Mouse (Mus musculus) megakaryocyte, adult 5-6 weeks (primary cell): Measurements from ENCODE around the gene Meis2. TPM values are rescaled to one million over a fixed set of nuclear protein-coding genes. Genes with fewer than 3 reads are reported as not detected.

Experiments used
- ATAC-seq: 2 replicates; pipeline ENCODE4 v1.8.0; 2016; ENCODE audit warnings: mild to moderate bottlenecking, inconsistent platforms; ENCODE audit not compliant: poor library complexity, severe bottlenecking
- total RNA-seq, 2 experiments: library from RNA; stranded (forward) in 1 of 2; stranded (reverse) in 1 of 2; fragments of 153-499, 151-499 nt in 1 of 2; fragments of 221-1000, 200-1000 nt in 1 of 2; gene quantifications; 2 replicates each; pipeline versions ENCODE4 v1.2.3 to v1.2.4; 2015 to 2017

Gene Meis2
- total RNA-seq, 2 experiments from 2014 or later = not detected

GRCm38 (mm10) chr2:116068901-116069300 lies 3.3 kb upstream of the Meis2 start:
- no peak for ATAC-seq

GRCm38 (mm10) chr2:116068461-116068860 lies 2.8 kb upstream of the Meis2 start:
- ATAC-seq = no peak

DNA sequence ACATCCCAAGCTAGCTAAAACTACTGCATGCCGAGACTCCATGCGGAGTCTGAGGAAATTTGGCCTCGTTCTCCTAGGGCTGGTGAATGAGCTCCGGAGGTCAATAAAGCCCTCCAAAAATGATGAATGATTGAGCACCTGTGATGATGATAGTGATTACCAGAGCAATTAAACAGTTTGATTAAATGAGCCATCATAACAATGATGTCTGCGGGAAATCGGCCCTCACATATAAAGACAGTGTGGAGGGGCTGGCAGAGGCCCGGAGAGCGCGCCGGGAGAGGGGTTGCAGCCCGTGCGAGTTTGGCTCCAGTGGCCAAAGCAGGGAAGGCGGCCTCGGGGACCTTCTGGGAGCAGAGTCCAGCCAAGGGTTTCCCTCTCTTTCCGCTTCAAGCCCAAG lies 2.1 kb upstream of the Meis2 start:
- ATAC-seq = no peak

DNA sequence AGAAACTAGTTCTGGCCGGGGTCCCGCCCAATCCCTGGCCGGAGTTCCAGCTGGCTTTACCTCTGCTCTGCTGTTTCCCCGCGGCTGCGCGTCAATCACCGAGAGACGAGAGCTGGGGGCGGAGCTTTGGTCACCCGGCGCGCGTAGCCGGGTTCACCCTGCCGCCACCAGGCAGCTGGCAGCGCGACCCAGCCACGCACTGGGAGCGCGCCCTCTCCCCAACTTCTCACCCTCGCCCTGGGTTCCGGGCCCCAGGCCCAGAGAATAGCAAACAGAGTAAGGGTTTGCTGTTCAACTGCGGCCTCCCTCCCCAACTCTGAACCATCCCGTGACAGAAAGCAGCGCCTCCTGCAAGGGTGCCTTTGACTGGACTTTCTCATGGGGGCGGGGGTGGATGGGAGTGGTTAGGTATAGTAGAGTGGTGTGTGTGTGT lies 1.4 kb upstream of the Meis2 start:
- peak; percentile 51 for ATAC-seq

DNA sequence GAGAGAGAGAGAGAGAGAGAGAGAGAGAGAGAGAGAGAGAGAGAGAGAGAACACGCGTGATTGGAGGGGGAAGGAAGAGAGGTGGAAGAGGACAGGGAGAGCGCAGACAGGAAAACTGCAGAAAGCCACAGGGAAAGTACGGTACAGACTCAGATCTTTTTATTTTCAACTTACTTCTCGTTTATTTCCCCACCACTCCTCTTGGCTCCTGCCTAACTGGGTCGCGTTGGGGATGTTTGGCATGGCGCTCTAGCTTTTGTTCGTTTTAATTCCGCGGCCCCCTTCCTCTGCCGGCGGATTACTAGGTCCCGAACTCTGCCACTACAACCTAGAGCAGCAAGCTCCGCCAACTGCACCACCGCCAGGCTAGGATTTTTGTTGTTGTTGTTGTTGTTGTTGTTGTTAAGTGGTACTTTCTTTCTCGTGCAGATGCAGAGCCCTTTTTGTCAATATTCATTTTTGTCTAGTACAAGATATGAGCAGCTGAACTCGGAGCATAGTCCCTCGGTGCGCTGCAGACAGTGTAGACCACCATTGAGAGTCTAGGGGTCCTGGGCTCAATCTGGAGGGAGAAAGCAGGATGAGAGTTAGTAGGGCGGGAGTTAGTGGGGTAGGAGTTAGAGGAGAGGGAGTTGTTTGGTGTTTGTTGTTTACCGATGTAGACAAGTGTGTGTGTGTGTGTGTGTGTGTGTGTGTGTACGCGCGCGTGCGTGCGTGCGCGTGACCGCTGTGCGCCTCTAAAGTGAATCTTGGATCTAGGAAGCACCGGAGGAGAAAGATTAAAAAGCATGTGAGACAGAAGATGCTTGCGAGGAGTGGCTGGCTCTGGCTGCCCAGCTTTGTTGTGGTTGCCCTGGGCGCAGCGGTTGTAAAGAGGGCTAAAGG lies 660 bp upstream of the Meis2 start:
- ATAC-seq = no peak

- no peak for ATAC-seq
Observed at GRCm38 (mm10) chr2:116065057-116065456, 582 bp downstream of the Meis2 start.

DNA sequence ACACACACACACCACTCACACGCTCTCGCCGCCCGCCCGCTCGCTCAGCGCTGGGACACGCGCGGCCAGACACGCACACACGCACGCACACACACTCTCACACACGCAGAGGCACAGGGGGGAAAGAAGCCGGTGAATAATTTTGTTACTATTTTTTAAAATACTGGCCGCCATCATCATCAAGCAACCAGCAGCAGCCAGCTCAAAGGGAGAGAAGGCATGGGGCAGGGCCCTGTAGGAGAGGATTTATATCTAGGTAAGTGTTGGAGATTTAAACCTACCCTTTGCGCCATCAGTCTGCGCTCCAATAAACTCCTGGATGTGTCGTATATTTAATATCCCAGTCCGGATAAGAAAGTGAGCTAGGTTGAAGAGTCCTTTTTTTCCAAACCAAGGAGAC lies 1.1 kb downstream of the Meis2 start:
- 0 out of 2 replicates have a peak, but pooled peaks have one; percentile 14 for ATAC-seq

DNA sequence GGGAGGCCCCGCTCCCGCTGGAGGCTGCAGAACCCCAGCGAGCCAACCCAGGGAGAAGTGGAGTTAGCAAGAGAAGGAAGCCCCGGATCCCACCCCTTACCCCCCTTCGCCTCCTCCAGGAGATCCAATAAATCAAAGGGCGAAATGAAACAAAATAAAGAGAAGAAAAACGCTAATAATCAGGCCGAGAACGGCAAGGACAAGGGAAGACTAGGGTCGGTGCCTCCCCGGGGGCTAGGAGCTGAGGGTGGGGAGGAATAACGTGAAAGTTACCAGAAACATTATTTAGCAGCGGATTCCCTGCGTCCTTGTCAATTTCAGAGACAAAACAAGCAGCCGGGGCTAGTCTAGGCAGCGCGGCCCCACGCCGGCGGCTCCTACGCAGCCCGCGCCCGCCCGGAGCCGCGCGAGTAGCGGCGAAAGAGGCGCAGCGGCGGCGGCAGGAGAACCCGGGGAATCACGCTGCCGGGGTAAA lies 1.8 kb downstream of the Meis2 start:
- no peak for ATAC-seq

- ATAC-seq = no peak
Observed at GRCm38 (mm10) chr2:116062761-116063441, 2.7 kb downstream of the Meis2 start.

- ATAC-seq = no peak
Observed at GRCm38 (mm10) chr2:116062251-116062651, 3.4 kb downstream of the Meis2 start.

GRCm38 (mm10) chr2:116061401-116062021 lies 4.1 kb downstream of the Meis2 start:
- ATAC-seq = no peak

DNA sequence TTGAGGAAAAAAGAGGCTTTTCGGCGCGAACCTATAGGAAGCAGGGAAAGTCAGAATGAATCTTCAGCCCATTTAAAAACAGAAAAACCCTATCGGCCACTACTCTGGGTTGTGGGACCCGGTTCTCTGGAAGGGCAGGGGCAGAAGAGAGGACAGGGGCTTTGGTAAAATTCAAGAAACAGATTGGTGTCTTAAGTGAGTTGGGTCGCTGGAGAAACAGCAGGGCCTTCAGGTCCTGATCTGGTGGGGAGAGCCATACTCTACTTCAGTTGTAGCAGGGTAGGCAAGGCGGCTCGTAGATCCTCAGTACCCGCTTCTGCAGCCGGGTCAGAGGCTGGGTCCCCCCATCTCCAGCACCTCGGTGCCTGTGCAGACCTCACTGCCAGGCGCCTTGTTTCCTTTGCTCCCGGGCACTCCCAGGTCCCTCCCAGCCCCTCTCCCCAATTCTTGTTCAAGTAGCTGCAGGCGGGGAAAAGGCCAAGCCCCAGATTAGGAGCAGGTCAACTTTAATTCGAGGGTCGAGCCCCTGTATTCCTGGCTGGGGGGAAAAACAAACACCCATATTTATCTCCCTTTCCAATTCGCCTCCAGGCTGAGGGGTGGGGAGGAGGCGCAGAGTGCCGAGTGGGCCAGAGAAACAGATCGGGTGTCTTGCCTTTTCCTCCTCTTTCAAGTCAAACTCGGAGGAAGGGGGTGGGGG lies 4.8 kb downstream of the Meis2 start:
- ATAC-seq = no peak

GRCm38 (mm10) chr2:116060210-116060609 lies 5.4 kb downstream of the Meis2 start:
- no peak for ATAC-seq

DNA sequence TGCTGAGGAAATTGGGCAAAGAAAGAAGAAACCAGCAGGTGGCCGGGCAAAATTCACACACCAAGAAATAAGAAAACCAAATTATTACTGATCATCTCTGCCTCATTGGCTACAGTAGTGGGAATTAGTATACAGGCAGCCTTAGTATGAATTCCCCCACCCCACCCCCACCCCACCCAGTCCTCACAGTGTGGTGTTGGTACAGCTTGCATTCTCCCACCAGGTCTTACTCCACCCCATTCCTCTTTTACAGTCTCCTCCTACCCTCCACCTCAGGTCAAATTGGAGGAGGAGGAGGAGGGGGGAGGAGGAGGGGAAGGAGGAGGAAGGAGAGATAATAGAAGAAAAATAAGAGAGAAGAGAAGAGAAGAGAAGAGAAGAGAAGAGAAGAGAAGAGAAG lies 6.0 kb downstream of the Meis2 start:
- ATAC-seq = no peak

GRCm38 (mm10) chr2:116059066-116059465 lies 6.6 kb downstream of the Meis2 start:
- no peak for ATAC-seq

- no peak for ATAC-seq
Observed at GRCm38 (mm10) chr2:116058511-116058910, 7.1 kb downstream of the Meis2 start.

- no peak for ATAC-seq
Observed at GRCm38 (mm10) chr2:116056826-116057225, 8.8 kb downstream of the Meis2 start.

DNA sequence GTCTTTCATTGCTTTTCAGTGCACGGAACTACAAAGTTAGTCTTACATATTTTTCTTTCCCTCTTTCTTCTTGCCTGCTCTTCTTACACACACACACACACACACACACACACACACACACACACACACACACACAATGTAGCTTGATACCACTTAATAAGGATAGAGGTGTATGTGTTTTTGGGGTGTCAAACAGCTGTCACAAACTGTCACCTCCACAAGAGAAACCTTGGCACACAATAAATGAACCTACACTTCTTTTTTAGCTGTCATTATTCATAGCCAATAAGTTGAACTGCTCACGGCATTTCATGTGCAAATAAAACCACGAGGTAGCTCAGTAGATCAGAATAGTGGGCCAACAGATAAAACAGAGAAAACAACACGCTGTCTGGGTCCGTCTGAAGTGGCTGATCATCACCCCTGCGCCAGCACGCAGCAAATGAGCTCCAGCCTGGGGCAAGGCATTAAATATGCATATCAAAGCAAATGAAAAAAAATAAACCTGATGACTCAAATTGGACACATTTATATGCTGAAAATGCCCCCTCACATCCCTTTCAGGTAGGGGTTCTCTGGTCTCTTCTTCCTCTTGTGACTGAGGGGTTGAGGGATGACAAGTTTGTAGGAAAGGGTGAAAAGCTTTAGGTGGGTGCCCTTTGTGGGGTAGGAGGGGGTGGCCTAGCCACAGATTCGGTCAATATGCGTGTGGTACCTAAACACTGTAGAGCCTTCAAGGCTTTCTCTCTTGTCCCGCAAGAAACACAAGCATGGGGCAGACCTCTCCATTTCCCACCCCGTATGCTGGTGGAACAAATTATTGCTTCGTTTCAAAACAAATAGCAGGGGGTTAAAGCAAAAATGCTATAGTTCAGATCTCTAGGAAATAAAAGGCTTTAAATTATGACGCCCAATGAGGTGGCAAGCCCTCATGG lies 9.7 kb downstream of the Meis2 start:
- no peak for ATAC-seq

- no peak for ATAC-seq
Observed at GRCm38 (mm10) chr2:116053931-116054330, 11.7 kb downstream of the Meis2 start.
